Mouse (Mus musculus) C2C12 (cell line): ENCODE measurements around the gene Ctrb1. TPM values are rescaled to one million over a fixed set of nuclear protein-coding genes. Genes with fewer than 3 reads are reported as not detected.

ENCODE experiments used
- H3K27me3 ChIP-seq: one replicate; pipeline ENCODE4 v1.6.1; 2011; ENCODE audit not compliant: control insufficient read depth, insufficient read depth, insufficient read length
- H3K36me3 ChIP-seq: one replicate; pipeline ENCODE4 v1.6.1; 2011; ENCODE audit not compliant: control insufficient read depth, insufficient read depth
- H3K4me3 ChIP-seq: one replicate; pipeline ENCODE4 v1.5.1; 2011; ENCODE audit warnings: mild to moderate bottlenecking, control low read depth; ENCODE audit not compliant: poor library complexity, insufficient read depth, severe bottlenecking
- H3K79me2 ChIP-seq: one replicate; pipeline ENCODE4 v1.6.1; 2011; ENCODE audit not compliant: control insufficient read depth, insufficient read depth
- H3K79me3 ChIP-seq: one replicate; pipeline ENCODE4 v1.6.1; 2011; ENCODE audit warnings: low read depth, control low read depth
- H3ac ChIP-seq: one replicate; pipeline ENCODE3; 2011; ENCODE audit warnings: low read depth; ENCODE audit not compliant: control insufficient read depth, insufficient read length
- CEBPB ChIP-seq: IDR thresholded peaks from one replicate; pipeline ENCODE4 v1.6.1; 2011; ENCODE audit warnings: low read depth, mild to moderate bottlenecking, control low read depth, moderate library complexity
- CTCF ChIP-seq: IDR thresholded peaks from one replicate; pipeline ENCODE4 v1.5.1; 2011; ENCODE audit not compliant: control insufficient read depth, insufficient read depth, insufficient read length
- FOSL1 ChIP-seq: IDR thresholded peaks from one replicate; pipeline ENCODE4 v1.8.0; 2011; ENCODE audit warnings: mild to moderate bottlenecking, low read length; ENCODE audit not compliant: poor library complexity, insufficient read depth, severe bottlenecking
- MAX ChIP-seq: IDR thresholded peaks from one replicate; pipeline ENCODE4 v1.6.1; 2011; ENCODE audit warnings: mild to moderate bottlenecking, control low read depth
- MYOD1 ChIP-seq: IDR thresholded peaks from one replicate; pipeline ENCODE4 v1.6.1; 2011; ENCODE audit warnings: low read depth; ENCODE audit not compliant: control insufficient read depth, insufficient read length
- MYOG ChIP-seq: IDR thresholded peaks from one replicate; pipeline ENCODE4 v1.6.1; 2011; ENCODE audit not compliant: control insufficient read depth, insufficient read length; ENCODE audit errors: extremely low read depth
- USF1 ChIP-seq: IDR thresholded peaks from one replicate; pipeline ENCODE4 v1.6.1; 2011; ENCODE audit warnings: low read depth, mild to moderate bottlenecking, control low read depth, moderate library complexity
- polyA plus RNA-seq: library from polyadenylated mRNA; unstranded; fragments of >200 nt; fragmentation: generic; extraction: Trizol; gene quantifications from one replicate; pipeline ENCODE4 v1.2.1, GENCODE M21; 2012; ENCODE audit warnings: missing spikeins

Ctrb1 gene
- polyA plus RNA-seq, 1 experiment = 1.5 TPM

GRCm38 (mm10) chr8:111735335-111735761 lies 44.5 kb upstream of the Ctrb1 start:
- peaks cover 9% of the 10 kb centered on the region for H3K36me3 ChIP-seq
- no peak overlapping the region for H3ac ChIP-seq
- no peak overlapping the region for H3K4me3 ChIP-seq
- no peak for TF ChIP-seq MAX
- TF ChIP-seq FOSL1 = no peak
- no peak for TF ChIP-seq CTCF
- no peak for TF ChIP-seq MYOD1
- TF ChIP-seq MYOG = no peak
- TF ChIP-seq CEBPB = no peak
- TF ChIP-seq USF1 = no peak
- peaks cover 94% of the 10 kb centered on the region for H3K79me3 ChIP-seq
- peaks cover 100% of the 10 kb centered on the region for H3K79me2 ChIP-seq
- H3K27me3 ChIP-seq = no peaks in the 10 kb centered on the region

- TF ChIP-seq MAX (no peak), FOSL1 (no peak), CTCF (no peak), MYOG (no peak), MYOD1 (no peak), CEBPB (no peak), USF1 (no peak)
- Histone ChIP-seq H3ac (peak overlapping the region; percentile 61), H3K4me3 (no peak overlapping the region), H3K36me3 (peaks cover 9% of the 10 kb centered on the region), H3K79me2 (peaks cover 100% of the 10 kb centered on the region), H3K79me3 (peaks cover 94% of the 10 kb centered on the region), H3K27me3 (no peaks in the 10 kb centered on the region)
Observed at GRCm38 (mm10) chr8:111734244-111734960, 43.6 kb upstream of the Ctrb1 start.

GRCm38 (mm10) chr8:111733581-111734243 lies 42.9 kb upstream of the Ctrb1 start:
- Histone ChIP-seq H3K79me2 (peaks cover 100% of the 10 kb centered on the region), H3ac (peak overlapping the region; percentile 61), H3K36me3 (peaks cover 15% of the 10 kb centered on the region), H3K27me3 (no peaks in the 10 kb centered on the region), H3K79me3 (peaks cover 94% of the 10 kb centered on the region), H3K4me3 (no peak overlapping the region)
- TF ChIP-seq FOSL1 (no peak), MAX (peak; percentile 20)

DNA sequence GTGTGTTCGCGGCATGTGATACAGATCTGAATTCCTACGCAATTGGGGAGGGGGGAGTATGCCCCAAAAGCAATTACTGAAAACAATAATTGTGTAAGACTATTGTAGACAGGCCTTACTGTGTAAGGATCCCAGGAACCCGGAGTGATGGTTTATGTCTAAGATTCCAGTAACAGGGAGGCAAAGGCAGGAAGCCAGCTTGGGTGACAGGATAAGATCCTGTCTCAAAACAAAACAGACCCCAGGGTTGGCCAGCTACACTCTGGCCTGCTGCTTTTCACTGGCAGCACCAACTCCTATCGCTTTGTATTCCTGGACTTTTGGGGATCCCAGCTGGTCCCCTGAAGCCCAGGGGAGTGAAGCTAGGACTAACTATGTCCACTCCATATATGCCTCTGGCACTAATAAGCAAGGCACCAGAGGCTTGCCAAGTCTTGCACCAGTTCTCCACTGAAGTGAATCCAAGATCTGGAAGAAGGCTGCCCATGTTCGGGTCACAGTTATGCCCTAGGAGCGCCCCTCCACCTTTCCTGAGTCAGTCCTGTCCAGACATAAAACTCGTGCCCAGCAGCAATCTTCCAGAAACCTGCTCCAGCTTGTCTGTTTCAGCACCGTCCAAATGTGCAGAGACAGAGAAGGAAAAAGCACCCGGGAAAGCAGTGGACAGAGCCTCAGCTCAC lies 41.7 kb upstream of the Ctrb1 start:
- Histone ChIP-seq H3ac (peak overlapping the region; percentile 60), H3K79me3 (peaks cover 94% of the 10 kb centered on the region), H3K27me3 (no peaks in the 10 kb centered on the region), H3K36me3 (peaks cover 20% of the 10 kb centered on the region), H3K79me2 (peaks cover 100% of the 10 kb centered on the region), H3K4me3 (no peak overlapping the region)
- no peak for TF ChIP-seq CTCF
- TF ChIP-seq MAX = no peak
- TF ChIP-seq USF1 = no peak
- TF ChIP-seq MYOD1 = no peak
- TF ChIP-seq CEBPB = no peak

DNA sequence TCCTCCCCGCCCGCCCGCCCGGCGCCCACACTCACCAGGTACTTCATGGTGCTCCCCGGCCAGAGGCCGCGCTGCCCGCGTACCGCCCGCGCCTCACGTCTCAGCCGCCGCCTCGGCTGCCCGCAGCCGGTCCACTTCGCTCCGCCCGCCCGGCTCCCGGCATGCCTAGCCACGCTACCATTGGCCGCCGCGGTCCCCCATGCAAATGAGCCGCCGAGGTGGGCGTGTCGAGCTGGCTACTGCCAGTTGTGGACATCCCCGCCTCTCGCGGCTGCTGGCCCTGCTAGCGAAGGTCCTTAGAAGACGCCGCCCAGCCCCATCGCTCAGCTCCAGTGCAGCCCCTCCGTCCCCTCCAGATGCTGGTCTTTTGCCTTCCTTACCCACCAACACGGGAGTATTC lies 41.2 kb upstream of the Ctrb1 start:
- Histone ChIP-seq H3K36me3 (peaks cover 20% of the 10 kb centered on the region), H3K79me3 (peaks cover 94% of the 10 kb centered on the region), H3K27me3 (no peaks in the 10 kb centered on the region), H3ac (peak overlapping the region; percentile 83), H3K79me2 (peaks cover 100% of the 10 kb centered on the region), H3K4me3 (peak overlapping the region; percentile 73)
- TF ChIP-seq FOSL1 (no peak), USF1 (no peak), CTCF (no peak), MYOD1 (no peak), CEBPB (no peak), MAX (no peak), MYOG (no peak)
